Mouse (Mus musculus) CH12.LX (cell line): ENCODE data around the gene Cort.
A peak's percentile ranks its signal among the peaks of the same experiment; 100 is the strongest.

Source experiments
- CHD1 ChIP-seq: IDR thresholded peaks from 2 replicates; pipeline ENCODE4 v1.6.1; 2012; ENCODE audit warnings: low read depth, low read length, improper control_type of control experiment, inconsistent platforms
- CHD2 ChIP-seq: IDR thresholded peaks from 2 replicates; pipeline ENCODE4 v1.6.1; 2011; ENCODE audit warnings: low read length, improper control_type of control experiment
- CTCF ChIP-seq, 2 experiments: IDR thresholded peaks in 1 of 2; conservative IDR thresholded peaks in 1 of 2; 2 replicates each; pipeline ENCODE4 v1.5.1; 2011 to 2012; ENCODE audit warnings: low read depth in 2 of 2, low read length in 2 of 2, improper control_type of control experiment in 1 of 2, inconsistent platforms in 1 of 2, mild to moderate bottlenecking in 1 of 2, moderate library complexity in 1 of 2
- NELFE ChIP-seq: IDR thresholded peaks from 2 replicates; pipeline ENCODE4 v1.6.1; 2011; ENCODE audit warnings: low read depth, low read length, improper control_type of control experiment

GRCm38 (mm10) chr4:149144459-149144858 lies 17.9 kb upstream of the Cort start:
- TF ChIP-seq CTCF (conservative IDR thresholded peaks at IDR 0.05 in 1 of 2, IDR thresholded peaks at IDR 0.05 in 1 of 2; ENCODE audit: low read depth in 2 of 2, low read length in 2 of 2) (peak; percentile 92 to 96), NELFE (no peak), CHD1 (no peak), CHD2 (no peak)
